Mouse (Mus musculus): ENCODE measurements around the gene Il20ra. TPM values are rescaled to one million over a fixed set of nuclear protein-coding genes. Genes with fewer than 3 reads are reported as not detected.
"Not testable (repeated sequence)": the region's sequence is repeated elsewhere in the genome, so short reads cannot be mapped to it uniquely, and the experiment has no call there.

Il20ra gene
- total RNA-seq (2021) = not detected

DNA sequence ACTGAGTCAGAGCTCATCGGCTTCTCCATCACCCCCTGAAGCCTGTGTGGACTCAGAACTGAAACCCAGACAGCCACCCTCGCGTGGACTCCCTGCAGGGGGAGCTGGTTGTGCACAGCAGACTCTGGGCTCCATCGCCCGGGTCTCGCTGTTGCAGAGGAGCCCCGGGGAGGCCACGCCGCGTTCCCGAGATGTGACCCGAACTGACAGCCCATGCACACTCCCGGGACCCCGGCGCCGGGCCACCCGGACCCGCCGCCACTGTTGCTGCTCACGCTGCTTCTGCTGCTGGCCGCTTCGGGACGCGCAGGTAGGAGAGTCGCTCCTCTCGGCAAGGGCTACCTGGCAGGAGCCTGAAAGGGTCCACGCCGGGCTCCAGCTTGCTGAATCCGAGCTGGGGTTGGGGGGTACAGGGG is at the start of gene Il20ra:
Gene Il20ra (plus strand): TSS at position 150 of the 416 bp plus-strand sequence.
- DNase-seq = peak; percentile 66

GRCm38 (mm10) chr10:19668973-19669372 is 43.4 kb upstream of the Il20ra start:
- DNase-seq = no peak

DNA sequence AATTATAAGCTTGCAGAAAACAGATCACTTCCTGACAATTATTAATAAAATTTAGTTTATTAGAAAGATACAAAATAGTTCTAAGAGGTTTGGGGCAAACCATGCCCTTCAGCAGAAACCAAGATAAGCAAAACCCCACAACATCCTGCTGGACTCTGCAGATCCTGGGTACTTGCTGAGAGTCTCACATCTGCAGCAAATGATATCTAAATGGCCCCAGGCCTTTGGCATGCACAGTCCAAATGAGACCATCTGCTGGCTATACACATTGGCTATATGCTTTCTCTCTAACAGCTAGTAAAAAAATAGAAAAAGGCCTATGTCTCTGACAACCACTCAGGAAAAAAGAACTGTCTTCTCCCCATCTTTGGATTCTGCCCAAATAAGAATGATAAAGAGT is 40.4 kb upstream of the Il20ra start:
- no peak for DNase-seq

DNA sequence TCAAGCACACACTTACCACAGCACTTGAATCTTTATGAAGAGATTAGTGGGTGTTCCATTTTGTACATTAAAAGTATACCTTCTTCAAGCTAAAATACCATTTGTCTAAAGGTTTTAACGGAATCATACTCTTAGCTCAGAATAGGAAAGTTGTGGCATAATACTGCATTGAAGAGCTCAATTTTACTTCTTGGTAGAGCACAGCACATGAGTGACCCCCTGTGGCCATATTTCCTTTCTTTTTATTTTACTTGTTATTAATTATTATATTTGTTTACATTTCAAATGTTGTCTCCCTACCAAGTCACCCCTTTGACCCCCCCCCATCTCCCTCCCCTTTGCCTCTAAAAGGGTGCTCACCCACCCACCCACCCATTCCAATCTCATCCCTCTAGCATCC is 39.2 kb upstream of the Il20ra start:
- no peak for DNase-seq

DNA sequence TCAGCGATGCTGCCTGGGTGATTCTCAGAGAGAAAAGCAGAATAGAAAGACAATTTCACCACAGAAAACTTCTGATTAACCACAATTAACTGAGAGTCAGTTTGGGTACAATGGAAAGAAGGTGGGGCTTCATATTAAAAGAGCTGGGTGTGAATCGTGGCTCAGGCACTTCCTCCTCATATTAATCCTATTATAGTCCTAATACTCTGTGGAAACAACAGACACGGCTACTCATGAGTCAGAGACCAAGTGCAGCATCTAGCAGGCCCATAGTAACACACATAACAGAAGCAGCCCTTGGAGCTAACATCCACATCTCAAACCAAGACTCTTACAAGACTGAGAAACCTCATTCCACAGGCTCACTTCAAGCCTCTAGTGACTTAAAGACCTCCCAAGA is 24.7 kb upstream of the Il20ra start:
- DNase-seq = no peak

DNA sequence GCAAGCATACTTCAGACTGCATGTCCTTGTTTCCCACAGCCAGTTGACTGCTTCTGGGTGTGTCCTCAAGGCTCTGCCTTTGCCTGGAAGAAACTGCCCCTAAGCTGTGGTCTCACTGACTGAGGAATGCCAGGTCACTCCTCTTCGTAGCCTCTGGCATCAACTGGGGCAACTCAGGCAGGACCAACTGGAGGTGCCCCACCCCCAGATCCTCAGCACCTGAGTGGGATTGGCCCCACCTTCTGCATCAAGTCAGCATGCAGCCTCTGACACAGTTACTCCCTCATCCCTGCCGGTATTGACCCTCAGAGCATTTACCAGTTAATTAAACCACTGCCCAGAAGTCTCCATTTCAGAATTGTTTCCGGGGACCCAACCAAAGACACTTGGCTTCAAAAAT is 21.1 kb upstream of the Il20ra start:
- no peak for DNase-seq

DNA sequence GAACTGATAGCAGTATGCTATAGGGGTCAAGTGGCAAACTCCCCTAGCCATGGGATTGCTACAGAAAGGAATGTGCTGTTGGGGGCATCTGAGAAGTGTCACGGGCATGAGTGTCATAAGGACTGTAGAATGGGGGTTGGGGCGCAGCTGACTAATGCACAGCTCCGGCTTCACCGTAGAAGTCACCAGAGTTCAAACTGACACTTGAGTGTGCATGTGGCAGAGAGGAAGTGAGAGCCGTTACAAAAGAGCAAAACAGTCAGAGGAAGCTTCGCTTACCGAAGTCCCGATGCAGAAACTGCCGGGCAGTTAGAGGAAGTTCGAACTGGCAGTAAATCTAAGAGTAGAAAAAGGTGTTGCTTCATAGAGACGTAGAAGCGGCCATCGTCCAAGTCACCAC is 20.6 kb upstream of the Il20ra start:
- peak; percentile 8 for DNase-seq

- DNase-seq = no peak
Observed at GRCm38 (mm10) chr10:19692332-19692731, 20.0 kb upstream of the Il20ra start.

DNA sequence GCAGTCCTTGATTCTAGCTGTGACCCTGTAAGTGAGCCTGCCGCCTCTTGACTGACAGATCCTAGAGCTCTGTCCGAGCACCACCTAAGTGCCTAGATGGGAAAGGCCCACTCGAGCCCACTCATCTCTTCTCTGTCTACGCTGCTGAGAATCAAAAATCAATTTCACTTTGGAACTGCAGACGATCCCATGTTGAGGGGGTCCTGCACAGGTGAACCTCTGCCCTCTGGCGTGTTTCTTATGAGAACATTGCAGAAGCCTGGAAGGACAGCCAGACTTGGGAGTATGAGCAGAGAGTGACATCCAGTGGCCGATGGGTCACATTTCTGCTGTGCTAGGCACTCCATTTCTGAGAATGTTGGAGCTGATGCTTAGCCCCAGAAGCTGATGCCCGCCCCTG is 19.4 kb upstream of the Il20ra start:
- DNase-seq = peak; percentile 60

DNA sequence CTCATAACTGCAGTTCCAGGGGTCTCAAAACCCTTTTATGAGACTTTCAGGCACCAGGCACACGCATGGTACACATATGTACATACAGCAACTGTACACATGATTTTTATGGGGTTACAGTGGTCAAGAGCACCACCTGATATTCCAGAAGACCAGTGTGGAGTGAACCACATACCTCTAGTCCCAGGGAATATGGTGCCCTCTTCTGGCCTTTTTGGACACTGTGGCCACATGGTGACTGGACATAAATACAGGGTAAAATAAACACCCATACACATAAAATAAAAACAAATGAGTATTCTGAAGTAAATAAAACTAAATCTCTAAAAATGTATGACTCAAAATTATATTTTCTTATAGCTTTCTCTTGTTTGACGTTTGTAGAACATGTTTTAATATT is 18.7 kb upstream of the Il20ra start:
- DNase-seq = no peak

- no peak for DNase-seq
Observed at GRCm38 (mm10) chr10:19699331-19699730, 13.0 kb upstream of the Il20ra start.

GRCm38 (mm10) chr10:19704445-19704844 is 7.9 kb upstream of the Il20ra start:
- no peak for DNase-seq

- DNase-seq = no peak
Observed at GRCm38 (mm10) chr10:19707768-19708167, 4.6 kb upstream of the Il20ra start.

DNA sequence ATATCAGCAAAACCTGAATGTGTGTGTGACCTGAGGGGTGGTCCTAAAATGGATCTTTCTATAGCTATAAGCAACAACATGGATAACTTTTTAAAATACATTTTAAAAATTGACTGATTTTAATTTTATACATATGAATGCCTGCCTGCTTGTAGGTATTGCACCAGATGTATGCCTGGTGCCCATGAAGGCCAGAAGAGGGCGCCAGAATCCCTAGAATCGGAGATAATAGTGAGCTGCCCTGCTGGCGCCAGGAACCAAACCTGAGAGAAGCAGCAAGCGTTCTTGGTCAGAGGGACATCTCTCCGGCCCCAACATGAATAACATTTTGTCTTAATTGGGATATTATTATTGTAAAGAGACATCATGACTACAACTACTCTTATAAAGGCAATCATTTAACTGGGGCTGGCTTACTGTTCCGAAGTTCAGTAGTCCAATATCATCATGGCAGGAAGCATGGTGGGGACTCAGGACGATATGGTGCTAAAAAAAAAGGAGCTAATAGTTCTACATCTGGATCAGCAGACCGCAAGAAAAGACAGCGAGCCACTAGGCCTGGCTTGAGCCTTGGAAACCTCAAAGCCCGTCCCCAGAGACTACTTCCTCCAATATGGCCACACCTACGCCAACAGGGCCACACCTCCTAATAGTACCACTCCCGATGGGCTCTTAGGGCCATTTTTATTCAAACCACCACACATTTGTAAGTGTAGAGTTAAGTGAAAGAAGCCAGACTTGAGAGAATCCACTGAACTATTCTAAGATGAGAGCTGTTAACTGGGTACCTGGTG is 3.9 kb upstream of the Il20ra start:
- DNase-seq = peak; percentile 39

DNA sequence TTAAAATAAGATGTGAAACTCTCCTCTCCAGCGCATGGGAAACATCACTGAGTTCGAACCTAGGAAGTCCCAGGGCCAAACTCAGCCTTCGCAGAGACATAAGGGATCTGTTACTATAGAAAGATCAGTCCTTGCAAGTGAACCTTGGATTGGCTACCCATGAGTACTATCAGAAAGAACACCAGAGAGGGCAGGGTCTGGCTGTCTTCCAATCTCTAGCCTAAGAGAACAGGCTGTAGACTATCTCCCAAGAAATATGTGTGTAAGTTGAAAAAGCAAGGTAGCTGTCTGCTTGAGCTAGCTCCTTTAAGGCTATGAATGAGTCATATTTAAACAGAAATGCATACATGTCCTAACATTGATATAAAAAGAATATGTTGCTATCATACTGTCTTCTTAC is 1.4 kb upstream of the Il20ra start:
- DNase-seq = no peak

DNA sequence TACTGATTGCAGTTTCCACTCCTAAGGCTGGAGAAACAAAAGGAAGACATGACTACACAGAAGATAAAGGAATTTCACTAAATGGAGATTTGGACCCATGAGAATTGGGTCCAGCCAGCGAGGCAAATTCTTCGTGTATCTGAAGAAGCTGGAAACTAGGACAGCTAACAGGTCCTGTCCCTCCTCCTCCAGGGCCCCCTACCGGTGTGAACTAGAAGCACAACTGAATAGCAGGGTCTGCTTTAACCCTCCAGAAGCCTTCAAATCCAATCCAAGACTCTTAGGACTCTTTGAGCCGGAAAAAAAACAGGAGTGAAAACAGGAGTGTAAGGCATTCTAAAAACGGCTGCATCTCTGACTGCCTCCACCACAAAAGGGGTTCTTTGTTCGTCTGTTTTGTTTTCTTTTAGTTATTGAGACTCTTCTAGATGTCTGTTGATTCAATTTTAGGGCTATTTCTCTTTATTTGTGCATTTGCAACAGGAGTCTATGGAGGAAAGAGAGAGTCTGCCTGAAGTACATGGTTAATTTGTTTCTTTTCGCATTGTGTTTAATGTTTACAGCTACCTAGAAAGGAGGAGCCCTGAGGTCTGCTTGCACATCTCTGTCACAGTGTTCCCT is 709 bp upstream of the Il20ra start:
- peak; percentile 33 for DNase-seq

DNA sequence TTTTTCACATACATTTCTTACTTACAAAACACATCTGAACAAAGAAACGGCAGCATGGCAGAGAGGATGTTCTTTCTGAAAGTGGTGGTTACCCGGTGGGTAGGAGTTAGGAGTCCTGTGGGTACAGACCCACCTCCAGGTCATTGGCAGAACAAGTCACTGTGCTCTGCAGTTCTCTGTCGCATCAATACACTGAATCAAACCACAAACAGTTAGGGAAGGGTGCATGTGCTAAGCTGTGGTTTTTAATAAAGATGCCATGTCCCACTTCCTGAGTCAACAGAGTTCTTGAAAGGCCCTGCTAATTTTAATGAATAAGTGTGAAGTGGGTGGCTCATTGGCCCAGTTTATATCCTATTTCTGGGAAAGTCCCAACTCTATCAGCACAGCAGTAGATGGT is 6.3 kb downstream of the Il20ra start:
- no peak for DNase-seq

- DNase-seq = no peak
Observed at GRCm38 (mm10) chr10:19722320-19722719, 9.9 kb downstream of the Il20ra start.

GRCm38 (mm10) chr10:19724158-19724832 is 11.9 kb downstream of the Il20ra start:
- DNase-seq = no peak

DNA sequence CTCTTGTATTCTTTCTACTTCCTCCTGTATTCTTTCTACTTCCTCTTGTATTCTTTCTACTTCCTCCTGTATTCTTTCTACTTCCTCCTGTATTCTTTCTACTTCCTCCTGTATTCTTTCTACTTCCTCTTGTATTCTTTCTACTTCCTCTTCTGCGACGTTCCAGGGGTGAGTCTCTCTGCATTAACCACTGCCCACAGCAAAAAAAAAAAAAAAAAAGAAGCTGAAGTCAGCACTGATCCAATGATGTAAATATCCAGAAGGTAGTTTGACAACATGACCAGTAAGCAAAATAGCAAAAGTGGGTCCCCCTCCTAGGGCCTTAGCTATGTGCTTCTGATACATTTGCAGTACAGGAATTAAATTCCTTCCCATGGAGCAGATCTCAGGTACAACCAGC is 26.1 kb downstream of the Il20ra start:
- not testable (repeated sequence) for DNase-seq

- DNase-seq = no peak
Observed at GRCm38 (mm10) chr10:19745662-19746061, 33.3 kb downstream of the Il20ra start.

DNA sequence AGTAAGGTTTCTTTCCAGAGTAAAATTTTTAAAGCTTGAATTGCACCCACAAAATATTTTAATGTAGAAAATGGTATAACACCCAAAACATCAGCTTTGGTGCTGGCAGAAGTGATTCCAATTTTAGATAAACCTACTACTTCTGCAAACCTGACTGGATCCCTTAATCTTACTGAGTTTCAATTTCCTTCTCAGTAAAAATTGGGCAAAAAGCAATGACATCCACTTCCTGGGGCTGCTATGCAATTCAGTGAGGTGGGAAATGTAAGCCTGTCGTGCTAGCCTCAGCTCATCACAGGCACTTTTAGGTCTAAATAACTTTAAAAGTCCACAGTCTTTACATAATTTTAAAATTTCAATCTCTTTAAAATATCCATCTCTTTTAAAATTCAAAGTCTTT is 33.8 kb downstream of the Il20ra start:
- DNase-seq = no peak

GRCm38 (mm10) chr10:19747661-19748060 is 35.3 kb downstream of the Il20ra start:
- DNase-seq = no peak

- no peak for DNase-seq
Observed at GRCm38 (mm10) chr10:19765459-19765858, 53.1 kb downstream of the Il20ra start.
